Mouse (Mus musculus): Measurements from ENCODE around the gene Phlda1. TPM values are rescaled to one million over a fixed set of nuclear protein-coding genes. Genes with fewer than 3 reads are reported as not detected.

Phlda1 gene
- polyA plus RNA-seq (2015; fragmentation: Illumina TruSeq; extraction: RNeasy Lipid Tissue Mini Kit (QIAGEN cat#74804); ENCODE audit: insufficient read depth, low replicate concordance): 2.9 TPM

DNA sequence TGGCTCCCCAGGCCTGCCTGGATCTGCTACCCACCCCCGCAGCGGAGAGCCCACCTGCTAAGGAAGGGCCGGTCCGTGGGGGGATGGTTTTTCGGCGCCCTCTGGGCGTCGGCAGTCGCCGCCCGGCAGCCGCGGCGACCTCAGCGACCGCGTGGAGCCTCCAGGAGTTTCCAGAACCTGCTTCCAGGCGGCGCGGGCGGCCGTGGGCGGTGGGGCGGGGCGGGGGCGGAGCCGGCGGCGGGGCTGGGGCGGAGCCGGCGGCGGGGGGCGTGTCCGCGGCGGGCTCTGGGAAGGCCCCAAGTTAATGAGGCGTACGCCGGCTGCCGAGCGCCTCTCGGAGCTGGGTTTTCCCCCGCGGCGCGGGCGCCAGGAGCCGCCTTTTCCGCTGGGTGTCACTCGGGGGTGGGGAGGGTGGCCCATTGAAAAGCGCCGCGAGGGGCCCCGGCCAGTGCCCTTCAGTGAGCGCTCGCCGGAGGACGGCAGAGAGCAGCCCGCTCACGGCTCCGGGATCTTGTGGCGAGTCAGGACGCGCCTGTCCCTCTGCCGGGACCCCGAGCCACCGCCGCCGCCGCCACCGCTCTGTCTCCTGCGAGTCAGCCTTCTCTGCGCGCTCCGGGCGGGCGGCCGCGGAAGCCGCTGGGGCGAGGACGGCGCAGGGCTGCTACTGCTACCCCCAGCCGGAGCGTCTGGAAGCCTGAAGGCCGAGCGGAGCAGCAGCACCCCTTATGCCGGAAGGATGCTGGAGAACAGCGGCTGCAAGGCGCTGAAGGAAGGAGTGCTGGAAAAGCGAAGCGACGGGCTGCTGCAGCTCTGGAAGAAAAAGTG is at the start of gene Phlda1:
TSS of gene Phlda1 (plus strand) at position 186 of the 825 bp plus-strand sequence.

DNA sequence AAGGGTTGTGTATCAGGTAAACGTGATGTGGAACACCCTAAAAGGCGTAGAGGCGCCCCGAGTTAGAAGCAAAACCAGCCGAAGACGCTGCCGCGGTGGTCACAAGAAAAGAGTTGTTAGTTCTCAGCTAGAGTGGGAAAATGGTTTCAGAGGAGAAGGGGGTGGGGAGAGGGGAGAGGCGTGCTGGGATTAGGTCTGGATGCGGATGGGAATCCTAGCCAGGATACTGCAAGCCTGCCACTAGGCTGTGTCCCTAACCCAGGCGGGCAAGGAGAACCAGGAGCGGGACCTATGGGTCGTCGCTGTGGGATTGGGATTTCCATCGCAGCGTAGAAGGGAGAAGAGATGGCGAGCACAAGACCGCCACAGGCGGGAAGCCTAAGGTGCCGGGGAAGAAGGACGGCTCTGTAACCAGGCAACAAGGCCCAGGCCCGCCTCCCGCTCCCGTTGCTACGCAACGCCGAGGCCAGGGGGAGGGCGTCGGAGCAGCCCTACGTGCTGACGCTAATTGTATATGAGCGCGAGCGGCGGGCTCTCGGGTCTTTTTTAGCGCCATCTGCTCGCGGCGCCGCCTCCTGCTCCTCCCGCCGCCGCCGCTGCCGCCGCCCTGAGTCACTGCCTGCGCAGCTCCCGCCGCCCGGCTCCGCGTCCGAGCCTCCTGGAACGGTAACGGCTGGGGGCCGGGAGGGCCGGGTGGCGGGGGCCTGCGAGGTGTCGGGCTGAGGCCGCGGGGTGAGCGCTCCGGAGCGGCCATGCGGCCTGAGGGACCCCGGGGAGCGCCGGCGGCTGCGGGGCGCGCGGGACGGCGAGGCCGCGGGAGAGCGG is 33.2 kb upstream of the Phlda1 start, which contains the start of gene Nap1l1:
TSS of gene Nap1l1 (plus strand) at position 538 of the 825 bp plus-strand sequence.

Other genes with a start within 250 kb of the Phlda1 start
- gene Bbs10, start 207.6 kb upstream of the Phlda1 start, polyA plus RNA-seq (2015; fragmentation: Illumina TruSeq; extraction: RNeasy Lipid Tissue Mini Kit (QIAGEN cat#74804); ENCODE audit: insufficient read depth, low replicate concordance): 5.4 TPM
- 670 TPM for gene Nap1l1, start 33.1 kb upstream of the Phlda1 start, polyA plus RNA-seq (2015; fragmentation: Illumina TruSeq; extraction: RNeasy Lipid Tissue Mini Kit (QIAGEN cat#74804); ENCODE audit: insufficient read depth, low replicate concordance)

Data from spleen, adult 10 weeks (tissue).